Mouse (Mus musculus): ENCODE results near the gene Cdc42bpb. TPM values are rescaled to one million over a fixed set of nuclear protein-coding genes. Genes with fewer than 3 reads are reported as not detected.
A peak's percentile ranks its signal among the peaks of the same experiment; 100 is the strongest.

The Cdc42bpb gene
- polyA plus RNA-seq, 1 experiment = 164 TPM

- WGBS = 95% methylated on average over 9 of the region's 9 CpGs
- Histone ChIP-seq H3K36me3 (ENCODE audit: control insufficient read depth, insufficient read depth, low read length) (peaks cover 6% of the 10 kb centered on the region), H3K27me3 (replicated peaks; ENCODE audit: control insufficient read depth, insufficient read depth, low read length) (no peaks in the 10 kb centered on the region), H3K27ac (ENCODE audit: insufficient read depth, low read depth, low read length) (no peak overlapping the region), H3K4me3 (ENCODE audit: insufficient read depth, low read depth, low read length) (no peak overlapping the region), H3K4me1 (ENCODE audit: control insufficient read depth, insufficient read depth, low read length) (no peaks in the 10 kb centered on the region)
- TF ChIP-seq CTCF (conservative IDR thresholded peaks at IDR 0.05; ENCODE audit: insufficient read depth, insufficient read length, low read depth, low read length) (no peak), POLR2A (IDR thresholded peaks at IDR 0.05; ENCODE audit: low read depth, low read length) (no peak)
- no peak for DNase-seq
Measured at GRCm38 (mm10) chr12:111317694-111318093, 59.8 kb downstream of the Cdc42bpb start.

DNA sequence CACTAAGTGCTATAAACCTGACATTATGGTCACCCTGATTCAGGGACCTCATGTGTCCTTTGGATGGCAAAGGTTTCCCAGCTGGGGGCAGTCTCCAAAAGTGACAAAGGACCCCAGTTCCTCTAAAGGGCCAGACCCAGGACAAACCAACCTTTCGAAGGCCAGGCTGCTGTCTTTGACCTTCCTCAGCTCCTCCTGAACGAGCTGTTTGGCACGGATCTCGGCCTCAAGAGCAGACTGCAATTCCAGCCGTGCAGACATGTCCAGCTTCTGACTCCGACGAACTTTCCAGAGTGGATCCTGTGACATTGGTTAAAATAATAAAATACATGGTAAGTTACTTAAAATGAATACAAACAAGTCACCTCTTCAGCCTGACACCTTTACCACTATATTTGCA is 63.2 kb downstream of the Cdc42bpb start:
- no peak for DNase-seq
- Histone ChIP-seq H3K36me3 (ENCODE audit: control insufficient read depth, insufficient read depth, low read length) (peaks cover 4% of the 10 kb centered on the region), H3K4me1 (ENCODE audit: control insufficient read depth, insufficient read depth, low read length) (no peaks in the 10 kb centered on the region), H3K27ac (ENCODE audit: insufficient read depth, low read depth, low read length) (no peak overlapping the region), H3K27me3 (replicated peaks; ENCODE audit: control insufficient read depth, insufficient read depth, low read length) (no peaks in the 10 kb centered on the region), H3K4me3 (ENCODE audit: insufficient read depth, low read depth, low read length) (no peak overlapping the region)
- WGBS = 88% methylated on average over 7 of the region's 7 CpGs
- TF ChIP-seq CTCF (conservative IDR thresholded peaks at IDR 0.05; ENCODE audit: insufficient read depth, insufficient read length, low read depth, low read length) (no peak), POLR2A (IDR thresholded peaks at IDR 0.05; ENCODE audit: low read depth, low read length) (no peak)

DNA sequence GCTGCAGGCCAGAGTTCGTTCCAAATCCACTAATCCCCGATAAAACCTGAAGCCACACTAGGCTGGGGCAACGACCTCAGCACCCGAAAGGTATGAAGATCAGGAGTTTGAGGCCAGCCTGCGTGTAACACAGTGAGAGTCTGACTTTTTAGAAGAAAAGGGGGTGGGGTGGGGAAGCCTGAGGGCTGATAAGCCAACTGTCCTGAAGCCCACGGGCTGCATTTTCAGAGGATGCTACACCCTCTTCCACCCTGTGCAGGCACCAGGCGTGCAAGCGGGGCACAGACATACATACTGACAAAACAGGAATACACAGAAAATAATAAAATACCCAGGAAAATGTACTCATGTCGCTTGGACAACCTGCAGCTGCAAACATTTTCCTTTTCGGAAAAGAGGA is 65.7 kb downstream of the Cdc42bpb start:
- TF ChIP-seq CTCF (conservative IDR thresholded peaks at IDR 0.05; ENCODE audit: insufficient read depth, insufficient read length, low read depth, low read length) = no peak
- no peak for TF ChIP-seq POLR2A (IDR thresholded peaks at IDR 0.05; ENCODE audit: low read depth, low read length)
- no peak for DNase-seq
- Histone ChIP-seq H3K27ac (ENCODE audit: insufficient read depth, low read depth, low read length) (no peak overlapping the region), H3K27me3 (replicated peaks; ENCODE audit: control insufficient read depth, insufficient read depth, low read length) (no peaks in the 10 kb centered on the region), H3K4me1 (ENCODE audit: control insufficient read depth, insufficient read depth, low read length) (no peaks in the 10 kb centered on the region), H3K36me3 (ENCODE audit: control insufficient read depth, insufficient read depth, low read length) (peaks cover 4% of the 10 kb centered on the region), H3K4me3 (ENCODE audit: insufficient read depth, low read depth, low read length) (no peak overlapping the region)
- 93% methylated on average over 10 of the region's 10 CpGs for WGBS

- H3K4me3 ChIP-seq (ENCODE audit: insufficient read depth, low read depth, low read length) = no peak overlapping the region
- no peak overlapping the region for H3K27ac ChIP-seq (ENCODE audit: insufficient read depth, low read depth, low read length)
- no peak for DNase-seq
- 81% methylated on average over 14 of the region's 14 CpGs for WGBS
- H3K27me3 ChIP-seq (replicated peaks; ENCODE audit: control insufficient read depth, insufficient read depth, low read length) = no peaks in the 10 kb centered on the region
- no peaks in the 10 kb centered on the region for H3K4me1 ChIP-seq (ENCODE audit: control insufficient read depth, insufficient read depth, low read length)
- TF ChIP-seq POLR2A (IDR thresholded peaks at IDR 0.05; ENCODE audit: low read depth, low read length) (no peak), CTCF (conservative IDR thresholded peaks at IDR 0.05; ENCODE audit: insufficient read depth, insufficient read length, low read depth, low read length) (no peak)
- peaks cover 8% of the 10 kb centered on the region for H3K36me3 ChIP-seq (ENCODE audit: control insufficient read depth, insufficient read depth, low read length)
Measured at GRCm38 (mm10) chr12:111309931-111310330, 67.6 kb downstream of the Cdc42bpb start.

DNA sequence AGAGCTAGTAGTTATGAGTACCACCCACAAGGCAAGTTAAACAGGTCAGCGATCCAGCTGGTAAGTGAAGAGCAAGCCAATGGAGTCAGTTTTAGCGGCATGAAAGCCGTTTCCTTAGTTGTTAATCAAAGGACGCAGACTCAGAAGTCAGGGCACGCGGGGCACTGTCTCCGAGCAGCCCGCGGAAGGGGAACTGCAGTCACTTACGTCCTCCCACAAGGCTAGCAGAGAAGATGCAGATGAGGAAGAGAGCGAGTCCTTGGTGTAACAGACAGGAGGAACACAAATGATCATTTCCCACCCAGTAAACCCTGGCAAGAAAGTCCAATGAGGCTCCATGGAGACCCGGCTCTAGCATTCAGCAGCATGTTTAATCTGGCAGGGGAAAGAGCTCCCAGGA is 68.3 kb downstream of the Cdc42bpb start:
- 62% methylated on average over 12 of the region's 12 CpGs for WGBS
- H3K4me1 ChIP-seq (ENCODE audit: control insufficient read depth, insufficient read depth, low read length) = no peaks in the 10 kb centered on the region
- H3K36me3 ChIP-seq (ENCODE audit: control insufficient read depth, insufficient read depth, low read length) = peaks cover 7% of the 10 kb centered on the region
- no peak overlapping the region for H3K27ac ChIP-seq (ENCODE audit: insufficient read depth, low read depth, low read length)
- no peak for DNase-seq
- no peaks in the 10 kb centered on the region for H3K27me3 ChIP-seq (replicated peaks; ENCODE audit: control insufficient read depth, insufficient read depth, low read length)
- TF ChIP-seq CTCF (conservative IDR thresholded peaks at IDR 0.05; ENCODE audit: insufficient read depth, insufficient read length, low read depth, low read length) (no peak), POLR2A (IDR thresholded peaks at IDR 0.05; ENCODE audit: low read depth, low read length) (no peak)
- no peak overlapping the region for H3K4me3 ChIP-seq (ENCODE audit: insufficient read depth, low read depth, low read length)

DNA sequence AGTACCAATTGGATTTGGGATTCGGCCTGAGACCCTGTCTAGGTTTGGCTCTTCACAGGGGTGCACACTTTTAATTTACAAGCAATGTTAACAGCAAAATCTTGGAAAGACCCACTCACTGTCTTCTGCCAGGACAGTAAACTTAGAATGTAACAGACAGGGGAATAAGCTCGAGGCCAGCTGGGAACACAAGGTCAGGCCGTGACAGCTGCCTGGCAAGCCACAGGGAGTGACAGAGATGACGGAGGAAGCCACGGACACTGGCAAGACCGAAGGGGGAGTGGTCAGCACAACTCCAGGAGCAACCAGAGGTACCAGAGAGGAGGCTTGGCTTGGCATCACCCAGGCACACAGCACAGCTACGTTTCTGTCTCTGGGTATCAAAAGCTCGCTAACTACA is 70.7 kb downstream of the Cdc42bpb start:
- peak; percentile 41 for DNase-seq
- TF ChIP-seq CTCF (conservative IDR thresholded peaks at IDR 0.05; ENCODE audit: insufficient read depth, insufficient read length, low read depth, low read length) (no peak), POLR2A (IDR thresholded peaks at IDR 0.05; ENCODE audit: low read depth, low read length) (no peak)

GRCm38 (mm10) chr12:111303702-111304337 is 73.7 kb downstream of the Cdc42bpb start:
- no peak for DNase-seq
- 72% methylated on average over 8 of the region's 8 CpGs for WGBS
- no peak overlapping the region for H3K4me3 ChIP-seq (ENCODE audit: insufficient read depth, low read depth, low read length)
- H3K36me3 ChIP-seq (ENCODE audit: control insufficient read depth, insufficient read depth, low read length) = peaks cover 5% of the 10 kb centered on the region
- no peaks in the 10 kb centered on the region for H3K4me1 ChIP-seq (ENCODE audit: control insufficient read depth, insufficient read depth, low read length)
- TF ChIP-seq CTCF (conservative IDR thresholded peaks at IDR 0.05; ENCODE audit: insufficient read depth, insufficient read length, low read depth, low read length) (no peak), POLR2A (IDR thresholded peaks at IDR 0.05; ENCODE audit: low read depth, low read length) (no peak)
- H3K27me3 ChIP-seq (replicated peaks; ENCODE audit: control insufficient read depth, insufficient read depth, low read length) = no peaks in the 10 kb centered on the region
- no peak overlapping the region for H3K27ac ChIP-seq (ENCODE audit: insufficient read depth, low read depth, low read length)

More for the DNA sequence above, 70.7 kb downstream of the Cdc42bpb start:
- H3K4me3 ChIP-seq (ENCODE audit: insufficient read depth, low read depth, low read length) = no peak overlapping the region
- peaks cover 4% of the 10 kb centered on the region for H3K36me3 ChIP-seq (ENCODE audit: control insufficient read depth, insufficient read depth, low read length)
- 68% methylated on average over 8 of the region's 8 CpGs for WGBS
- H3K4me1 ChIP-seq (ENCODE audit: control insufficient read depth, insufficient read depth, low read length) = no peaks in the 10 kb centered on the region
- H3K27me3 ChIP-seq (replicated peaks; ENCODE audit: control insufficient read depth, insufficient read depth, low read length) = no peaks in the 10 kb centered on the region
- H3K27ac ChIP-seq (ENCODE audit: insufficient read depth, low read depth, low read length) = no peak overlapping the region
